Mouse (Mus musculus): ENCODE measurements around the gene Syk.

DNA sequence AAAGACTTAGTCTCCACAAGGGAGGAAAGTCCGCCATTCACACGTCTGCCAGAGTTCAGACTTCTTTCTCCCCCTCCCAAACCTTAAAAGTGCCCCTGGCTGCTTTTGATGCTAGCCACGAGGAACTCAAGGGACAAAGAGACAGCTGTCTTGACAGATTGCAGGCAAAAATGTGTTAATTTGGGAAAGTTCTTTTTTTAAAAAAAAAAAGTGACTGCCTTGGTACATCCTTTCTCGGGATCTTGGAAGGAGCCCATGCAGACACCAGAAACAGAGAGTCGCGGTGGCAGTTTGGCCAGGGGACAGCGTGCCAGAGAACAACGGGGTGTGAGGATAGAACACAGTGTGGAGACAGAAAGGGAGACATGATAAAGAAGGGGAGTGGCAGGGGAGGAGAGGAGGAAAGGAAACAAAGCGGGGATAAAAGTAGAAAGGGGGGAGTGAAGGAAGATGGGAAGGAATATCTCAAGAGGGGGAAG lies 71.9 kb downstream of the Syk start:
- TF ChIP-seq GATA1 (IDR thresholded peaks at IDR 0.05; ENCODE audit: borderline replicate concordance, low read length) (no peak), FLI1 (IDR thresholded peaks at IDR 0.05; ENCODE audit: low read length) (no peak)

Data from megakaryocyte, embryonic 14.5 days (primary cell).